Mouse (Mus musculus) neural tube, embryonic 13.5 days (tissue): ENCODE measurements at regions not wholly inside any gene's neighbourhood (a gene's known extent, or its start where the extent isn't known, plus 50 kb on each side); places are given as distances from the start of the nearest gene placed in this dataset.
"Not testable (repeated sequence)": the region's sequence is repeated elsewhere in the genome, so short reads cannot be mapped to it uniquely, and the experiment has no call there.

Source experiments
- ATAC-seq: fragments of 200-750 bp; cut with Nextera tagmentation; 2 replicates; pipeline ENCODE4 v1.8.0; 2017; ENCODE audit warnings: low read depth, mild to moderate bottlenecking, moderate TSS enrichment, moderate library complexity
- H3K27ac ChIP-seq: fragments of 300-500 bp; sonication (generic); replicated peaks from 2 replicates; pipeline ENCODE4 v1.5.1; 2015; ENCODE audit warnings: moderate library complexity, mild to moderate bottlenecking, inconsistent platforms
- H3K27me3 ChIP-seq: fragments of 300-500 bp; sonication (generic); 2 replicates; pipeline ENCODE4 v1.6.1; 2015; ENCODE audit warnings: mild to moderate bottlenecking, inconsistent platforms
- H3K36me3 ChIP-seq: fragments of 300-500 bp; sonication (generic); 2 replicates; pipeline ENCODE4 v1.6.1; 2015; ENCODE audit warnings: mild to moderate bottlenecking, inconsistent platforms
- H3K4me1 ChIP-seq: fragments of 300-500 bp; sonication (generic); replicated peaks from 2 replicates; pipeline ENCODE4 v1.6.1; 2015; ENCODE audit warnings: inconsistent platforms
- H3K4me2 ChIP-seq: fragments of 300-500 bp; sonication (generic); 2 replicates; pipeline ENCODE4 v1.6.1; 2015; ENCODE audit warnings: inconsistent platforms, mild to moderate bottlenecking, moderate library complexity
- H3K4me3 ChIP-seq: fragments of 300-500 bp; sonication (generic); 2 replicates; pipeline ENCODE4 v1.5.1; 2015; ENCODE audit warnings: mild to moderate bottlenecking, inconsistent platforms
- H3K9ac ChIP-seq: fragments of 300-500 bp; sonication (generic); 2 replicates; pipeline ENCODE4 v1.6.1; 2015; ENCODE audit warnings: moderate library complexity, mild to moderate bottlenecking, inconsistent platforms
- H3K9me3 ChIP-seq: fragments of 300-500 bp; sonication (generic); 2 replicates; pipeline ENCODE4 v1.6.1; 2016; ENCODE audit warnings: inconsistent platforms
- WGBS: fragments of 180-500 bp; shearing (Covaris S2); methylation state at CpG from one replicate; pipeline ENCODE4 v1.1.7; 2015; 5-methylcytosine and 5-hydroxymethylcytosine counted together

DNA sequence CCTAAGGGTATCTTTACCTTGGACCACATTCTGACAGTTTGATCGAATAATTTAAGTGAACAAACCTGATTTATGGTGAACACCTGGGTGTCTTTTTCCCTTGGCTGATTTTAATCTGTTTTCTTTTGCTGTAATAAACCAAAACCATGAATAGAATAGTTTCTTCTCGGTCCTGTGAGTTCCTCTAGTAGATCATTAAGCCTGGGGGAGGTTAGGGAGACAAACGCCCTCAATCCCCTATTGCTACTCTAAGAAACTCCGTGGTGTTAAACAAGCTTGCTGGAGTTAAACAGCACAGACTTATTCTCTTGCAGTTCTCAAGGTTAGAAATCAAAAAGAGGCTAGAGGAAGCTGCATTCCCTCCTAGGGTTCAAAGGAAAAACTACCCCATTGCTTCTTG lies 249.5 kb upstream of the Sfrp2 start:
- no peaks in the 10 kb centered on the region for H3K4me1 ChIP-seq
- 44% methylated on average over 4 of the region's 4 CpGs for WGBS
- no peaks in the 10 kb centered on the region for H3K36me3 ChIP-seq
- H3K27ac ChIP-seq = no peak overlapping the region
- H3K27me3 ChIP-seq = no peaks in the 10 kb centered on the region
- no peak overlapping the region for H3K4me2 ChIP-seq
- H3K9ac ChIP-seq = no peak overlapping the region
- H3K4me3 ChIP-seq = no peak overlapping the region
- no peak for ATAC-seq
- H3K9me3 ChIP-seq = no peaks in the 10 kb centered on the region

DNA sequence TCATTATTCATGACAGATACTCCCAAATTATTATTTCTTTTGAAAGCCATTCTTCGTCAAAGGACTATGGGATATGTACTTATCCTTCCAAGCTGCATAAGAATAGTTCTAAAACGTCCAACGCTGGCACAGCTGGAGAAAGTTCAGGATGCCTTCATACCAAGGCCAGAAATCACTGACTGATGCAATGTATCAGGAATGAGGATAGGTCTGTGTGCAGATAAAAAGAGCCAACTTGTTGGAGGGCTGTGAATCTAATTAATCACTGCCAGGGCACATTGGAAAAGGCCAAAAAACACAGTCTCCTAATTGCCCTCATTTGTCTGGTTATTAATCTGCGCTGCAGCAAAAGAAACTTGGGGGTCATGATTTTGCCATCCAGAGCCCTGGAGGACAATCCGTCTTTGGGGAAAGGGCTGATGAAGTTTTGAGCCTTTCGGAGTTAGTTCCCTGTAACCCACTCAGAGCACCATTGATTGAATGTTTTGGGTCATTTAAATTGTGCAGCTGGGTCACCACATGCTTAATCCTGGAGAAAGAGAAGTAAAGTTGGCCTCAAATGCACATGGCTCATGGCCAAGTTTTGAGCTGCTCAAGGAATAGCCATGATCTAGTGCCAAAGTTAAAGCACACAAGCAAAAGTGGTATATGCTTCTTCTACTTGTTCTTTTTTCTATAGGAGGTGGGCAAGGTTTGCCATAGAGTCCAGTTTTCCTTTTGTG lies 248.0 kb upstream of the Sfrp2 start:
- ATAC-seq = no peak

DNA sequence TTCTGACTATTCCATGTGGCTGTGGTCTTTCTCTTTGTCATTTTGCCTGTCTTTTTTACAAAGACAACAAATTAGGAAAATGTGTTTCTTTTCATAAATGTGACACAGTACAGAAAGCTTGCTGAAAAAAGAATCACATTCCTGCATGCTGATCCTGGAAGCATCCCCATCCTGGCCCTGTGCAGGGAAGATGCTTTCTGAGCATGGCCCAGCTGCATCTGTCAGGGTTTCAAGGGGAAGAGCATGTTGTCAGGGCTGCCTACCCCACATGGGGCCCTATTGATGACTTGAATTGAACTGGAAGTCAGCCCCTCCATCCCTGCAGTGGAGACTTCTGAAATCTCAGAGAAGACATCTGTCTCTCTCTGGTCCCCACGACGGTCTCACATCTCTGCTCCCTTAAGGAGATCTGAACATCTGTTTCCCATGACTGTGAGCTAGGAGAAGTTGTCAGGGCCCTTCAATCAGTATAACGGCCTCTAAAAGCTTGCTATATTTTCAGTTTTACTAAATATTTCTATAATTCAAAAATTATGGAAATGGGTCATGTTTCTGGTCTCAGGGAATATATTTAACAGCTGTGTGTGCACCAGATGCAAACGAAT lies 235.8 kb upstream of the Sfrp2 start:
- Histone ChIP-seq H3K9ac (no peak overlapping the region), H3K27ac (no peak overlapping the region), H3K4me3 (no peak overlapping the region), H3K4me1 (no peaks in the 10 kb centered on the region), H3K9me3 (no peaks in the 10 kb centered on the region), H3K4me2 (no peak overlapping the region), H3K27me3 (no peaks in the 10 kb centered on the region), H3K36me3 (no peaks in the 10 kb centered on the region)
- no peak for ATAC-seq
- WGBS = 73% methylated on average over 4 of the region's 4 CpGs

More for the DNA sequence above, 248.0 kb upstream of the Sfrp2 start:
- H3K9ac ChIP-seq = no peak overlapping the region
- H3K4me2 ChIP-seq = no peak overlapping the region
- H3K36me3 ChIP-seq = no peaks in the 10 kb centered on the region
- WGBS = 71% methylated on average over 6 of the region's 6 CpGs
- no peaks in the 10 kb centered on the region for H3K9me3 ChIP-seq
- no peaks in the 10 kb centered on the region for H3K4me1 ChIP-seq
- H3K27ac ChIP-seq = no peak overlapping the region
- H3K4me3 ChIP-seq = no peak overlapping the region
- no peaks in the 10 kb centered on the region for H3K27me3 ChIP-seq

DNA sequence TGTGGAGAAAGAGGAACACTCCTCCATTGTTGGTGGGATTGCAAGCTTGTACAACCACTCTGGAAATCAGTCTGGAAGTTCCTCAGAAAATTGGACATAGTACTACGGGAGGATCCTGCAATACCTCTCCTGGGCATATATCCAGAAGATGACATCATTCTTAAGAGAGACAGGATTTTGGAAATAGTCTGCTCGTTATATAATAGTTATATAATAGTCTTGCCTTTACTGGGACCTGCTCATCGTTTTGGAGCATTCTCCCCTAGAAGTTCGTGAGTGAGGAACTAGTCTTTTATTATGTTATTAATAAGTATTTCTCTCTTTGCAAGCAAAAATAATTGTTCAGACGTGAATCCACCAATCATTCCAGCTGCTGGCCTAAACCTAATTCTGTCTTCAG lies 229.5 kb upstream of the Sfrp2 start:
- ATAC-seq, H3K4me2 ChIP-seq, H3K4me3 ChIP-seq, H3K9me3 ChIP-seq, H3K27me3 ChIP-seq, H3K4me1 ChIP-seq, H3K36me3 ChIP-seq, H3K9ac ChIP-seq, H3K27ac ChIP-seq: not testable (repeated sequence)
- 78% methylated on average over 5 of the region's 5 CpGs for WGBS

DNA sequence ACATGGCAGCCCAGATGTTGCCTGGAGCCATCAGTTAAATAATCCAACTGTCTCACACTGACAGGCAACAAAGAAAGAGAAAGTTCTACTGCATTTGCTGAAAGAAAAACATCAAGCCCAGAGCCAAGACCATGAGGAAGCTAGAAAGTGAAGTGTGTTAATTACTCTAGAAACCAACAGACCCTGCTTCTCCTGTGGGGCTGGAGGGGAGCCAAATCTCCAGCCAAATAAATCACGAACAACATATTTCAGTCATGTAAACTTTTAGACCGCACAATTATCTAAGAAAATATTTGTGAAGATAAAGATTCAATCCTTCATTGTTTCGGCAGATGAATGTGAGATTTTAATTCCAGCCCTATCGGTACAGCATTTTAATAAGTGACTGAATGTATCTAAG lies 228.9 kb upstream of the Sfrp2 start:
- no peak for ATAC-seq
- Histone ChIP-seq H3K4me3 (no peak overlapping the region), H3K36me3 (no peaks in the 10 kb centered on the region), H3K9me3 (no peaks in the 10 kb centered on the region), H3K9ac (no peak overlapping the region), H3K27ac (no peak overlapping the region), H3K4me1 (no peaks in the 10 kb centered on the region), H3K27me3 (no peaks in the 10 kb centered on the region), H3K4me2 (no peak overlapping the region)
- 84% methylated on average over 4 of the region's 4 CpGs for WGBS

DNA sequence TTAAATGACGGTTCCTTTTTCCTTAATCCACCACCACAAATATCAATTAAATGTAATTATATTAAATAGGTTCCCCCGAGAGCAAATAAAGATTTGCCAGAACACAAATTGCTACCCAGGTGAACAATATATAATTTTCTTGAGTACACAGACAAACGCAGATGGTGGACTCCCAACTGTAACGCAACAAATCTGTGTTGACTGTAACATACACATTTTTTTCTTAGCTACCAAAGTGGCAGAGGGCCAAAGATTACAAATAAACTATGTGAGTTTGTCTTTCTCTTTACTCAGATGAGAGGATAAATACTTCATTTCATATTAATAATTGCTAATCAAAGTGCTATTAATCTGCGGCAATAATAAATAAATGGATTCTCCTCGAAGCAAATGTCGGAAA lies 228.4 kb upstream of the Sfrp2 start:
- Histone ChIP-seq H3K9me3 (no peaks in the 10 kb centered on the region), H3K4me1 (no peaks in the 10 kb centered on the region), H3K4me3 (no peak overlapping the region), H3K9ac (no peak overlapping the region), H3K27ac (no peak overlapping the region), H3K27me3 (no peaks in the 10 kb centered on the region), H3K4me2 (no peak overlapping the region), H3K36me3 (no peaks in the 10 kb centered on the region)
- 71% methylated on average over 7 of the region's 7 CpGs for WGBS
- ATAC-seq = no peak

DNA sequence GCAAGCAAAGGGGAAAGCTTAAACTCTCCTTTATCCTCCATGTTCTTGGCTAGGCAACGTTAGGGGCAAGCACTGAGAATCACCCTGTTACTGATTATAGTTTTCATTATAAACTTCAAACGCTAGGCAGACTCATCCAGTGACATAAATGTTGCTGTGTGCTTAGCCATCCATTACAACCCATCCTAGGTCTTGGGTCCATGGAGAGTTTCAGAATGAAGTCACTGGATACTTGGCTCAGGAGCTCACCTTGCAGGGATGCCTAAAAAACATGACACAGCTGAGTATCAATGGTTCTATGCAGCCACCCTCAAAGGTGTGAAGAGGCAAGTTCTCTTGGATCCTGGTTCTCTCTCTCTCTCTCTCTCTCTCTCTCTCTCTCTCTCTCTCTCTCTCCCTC lies 227.2 kb upstream of the Sfrp2 start:
- Histone ChIP-seq H3K27ac (no peak overlapping the region), H3K4me1 (no peaks in the 10 kb centered on the region), H3K4me2 (no peak overlapping the region), H3K36me3 (no peaks in the 10 kb centered on the region), H3K9ac (no peak overlapping the region), H3K27me3 (no peaks in the 10 kb centered on the region), H3K9me3 (no peaks in the 10 kb centered on the region), H3K4me3 (no peak overlapping the region)
- ATAC-seq = no peak
- 75% methylated on average over 2 of the region's 2 CpGs for WGBS

DNA sequence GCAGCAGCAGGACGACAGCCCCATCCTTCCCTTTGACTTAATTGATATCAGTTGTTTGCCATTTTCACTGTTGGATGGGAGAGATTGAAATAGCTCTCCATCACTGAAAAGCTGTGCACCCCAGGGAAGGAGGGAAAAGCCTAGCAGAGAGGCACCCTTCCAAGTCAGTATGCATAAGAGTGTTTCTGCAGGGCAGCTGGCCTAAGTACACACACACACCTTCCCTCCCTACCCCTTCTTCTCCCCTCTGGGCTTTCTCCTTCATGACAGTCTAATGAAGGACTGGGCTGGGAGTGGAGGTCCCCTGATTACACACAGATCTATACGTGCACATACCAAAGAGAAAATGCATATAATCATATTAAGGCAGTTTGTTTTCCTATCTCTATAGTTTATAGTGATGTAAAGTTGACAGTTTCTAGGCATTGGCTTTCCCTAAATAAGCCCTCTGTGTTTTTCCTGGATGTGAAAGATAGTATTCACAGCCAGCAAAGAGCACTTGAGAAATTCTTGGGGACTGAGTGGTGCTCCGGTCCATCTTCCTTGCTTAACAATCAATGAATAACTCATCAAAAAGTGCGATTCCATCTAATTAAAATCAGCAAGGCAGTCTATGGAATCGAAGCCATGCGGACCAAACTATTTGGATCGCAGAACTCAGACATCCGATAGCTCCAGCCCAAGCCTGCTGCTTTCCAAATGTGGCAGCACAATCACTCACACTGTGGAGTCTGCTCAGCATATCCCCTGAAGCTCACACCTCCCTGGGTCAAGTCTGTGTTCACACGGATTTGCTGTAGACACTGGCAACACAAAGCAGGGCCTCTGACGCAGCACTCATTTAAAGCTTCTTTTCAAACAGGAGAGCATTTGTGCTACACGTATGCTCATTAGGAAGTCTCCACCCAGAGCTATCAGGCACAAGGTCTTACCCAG lies 224.9 kb upstream of the Sfrp2 start:
- Histone ChIP-seq H3K4me3 (no peak overlapping the region), H3K27me3 (no peaks in the 10 kb centered on the region), H3K4me1 (no peaks in the 10 kb centered on the region), H3K36me3 (no peaks in the 10 kb centered on the region), H3K27ac (no peak overlapping the region), H3K9me3 (no peaks in the 10 kb centered on the region), H3K4me2 (no peak overlapping the region), H3K9ac (no peak overlapping the region)
- WGBS = 77% methylated on average over 11 of the region's 11 CpGs
- ATAC-seq = no peak

DNA sequence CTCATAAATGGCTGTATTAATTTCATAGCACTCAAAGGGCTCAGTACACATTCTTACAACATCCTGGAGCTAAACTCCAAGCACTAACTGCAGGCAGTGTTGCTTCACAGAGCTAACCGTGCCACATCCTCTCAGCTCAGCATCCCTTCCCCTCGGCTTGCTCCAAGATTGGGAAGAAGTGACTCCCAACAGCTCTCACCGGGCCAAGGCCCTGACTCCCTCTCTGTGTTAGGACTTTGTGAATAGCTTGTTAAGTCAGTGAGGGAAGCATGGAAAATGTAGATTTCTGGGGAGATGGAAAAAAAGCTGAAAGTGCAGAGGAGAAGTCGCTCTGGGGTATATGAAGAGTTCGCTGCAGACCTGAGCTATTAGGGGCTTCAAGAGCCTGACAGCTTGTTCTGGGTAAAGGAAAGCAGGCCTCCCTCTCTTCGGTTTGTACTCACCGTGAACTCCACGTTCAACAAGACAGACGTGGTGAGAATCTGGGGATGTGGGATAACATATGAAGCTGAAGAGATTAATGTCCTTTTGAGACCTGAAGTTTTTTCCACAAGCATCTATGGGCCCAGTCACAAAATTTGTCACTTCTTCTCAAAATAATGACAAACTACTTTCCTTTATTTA lies 213.5 kb upstream of the Sfrp2 start:
- 87% methylated on average over 9 of the region's 9 CpGs for whole genome bisulfite sequencing
- H3K27ac ChIP-seq = no peak overlapping the region

DNA sequence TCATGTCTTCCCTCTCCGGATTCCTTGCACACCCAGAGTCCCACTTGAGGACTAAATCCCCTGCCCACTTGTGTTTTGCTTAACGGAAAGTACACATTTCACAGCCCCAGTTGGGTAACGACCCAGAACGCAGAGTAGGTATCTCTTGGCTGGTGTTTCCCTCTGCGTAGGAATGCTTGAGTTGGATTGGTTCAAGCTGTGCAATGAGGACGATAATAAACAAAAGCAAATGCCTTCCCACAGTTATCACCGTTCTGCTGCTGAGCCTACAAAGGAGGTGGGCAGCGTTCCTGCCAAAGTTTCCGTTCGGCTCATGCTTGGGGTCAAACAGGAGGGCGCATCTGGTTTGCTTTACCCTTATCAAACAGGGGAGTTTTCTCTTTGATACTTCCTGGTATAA lies 212.3 kb upstream of the Sfrp2 start:
- WGBS = 78% methylated on average over 11 of the region's 11 CpGs

More for the DNA sequence above, 213.5 kb upstream of the Sfrp2 start:
- Histone ChIP-seq H3K4me3 (no peak overlapping the region), H3K9ac (no peak overlapping the region), H3K9me3 (no peaks in the 10 kb centered on the region), H3K36me3 (no peaks in the 10 kb centered on the region), H3K27me3 (no peaks in the 10 kb centered on the region), H3K4me1 (no peaks in the 10 kb centered on the region), H3K4me2 (no peak overlapping the region)
- ATAC-seq = no peak

DNA sequence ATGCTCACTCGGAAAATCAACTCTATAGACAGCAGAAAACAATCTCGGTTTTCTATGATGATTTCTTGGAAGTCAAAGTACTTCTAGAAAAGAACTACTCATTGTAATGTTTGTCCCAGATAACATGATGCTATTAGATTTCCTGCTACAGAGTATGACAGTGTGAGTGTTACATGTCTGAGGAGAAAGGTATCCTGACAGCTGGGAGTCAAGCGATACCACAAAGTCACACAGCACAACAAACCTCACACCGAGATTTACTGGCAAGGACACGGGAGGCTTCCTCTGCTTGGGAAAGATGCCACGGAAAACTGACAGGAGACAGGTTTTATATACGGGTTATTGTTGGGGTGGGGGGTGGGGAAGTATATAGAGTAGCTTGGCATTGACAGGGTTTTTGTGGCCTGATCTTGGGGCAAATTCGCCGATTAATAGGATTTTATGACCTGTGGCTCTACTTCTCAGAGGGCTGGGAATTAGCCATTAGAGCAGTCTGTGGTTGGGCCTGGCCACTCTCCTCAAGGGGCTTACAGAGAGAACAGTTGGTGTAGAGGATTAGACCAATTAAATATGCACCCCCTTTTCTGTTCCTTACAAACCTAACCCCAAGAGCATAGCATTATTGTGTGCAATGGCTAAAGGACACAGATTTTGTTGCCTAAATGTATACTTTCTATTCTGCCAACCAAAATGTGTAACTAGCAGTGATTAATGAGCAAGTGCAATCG lies 209.2 kb upstream of the Sfrp2 start:
- no peak overlapping the region for H3K27ac ChIP-seq
- H3K9me3 ChIP-seq = no peaks in the 10 kb centered on the region
- no peak overlapping the region for H3K4me2 ChIP-seq
- H3K36me3 ChIP-seq = no peaks in the 10 kb centered on the region
- 82% methylated on average over 10 of the region's 10 CpGs for WGBS
- H3K27me3 ChIP-seq = no peaks in the 10 kb centered on the region
- no peak overlapping the region for H3K9ac ChIP-seq
- H3K4me3 ChIP-seq = no peak overlapping the region
- no peaks in the 10 kb centered on the region for H3K4me1 ChIP-seq
- no peak for ATAC-seq

More for the DNA sequence above, 212.3 kb upstream of the Sfrp2 start:
- Histone ChIP-seq H3K4me2 (no peak overlapping the region), H3K4me3 (no peak overlapping the region), H3K9me3 (no peaks in the 10 kb centered on the region), H3K36me3 (no peaks in the 10 kb centered on the region), H3K27me3 (no peaks in the 10 kb centered on the region), H3K9ac (no peak overlapping the region), H3K27ac (no peak overlapping the region), H3K4me1 (no peaks in the 10 kb centered on the region)
- ATAC-seq = no peak
